Mouse (Mus musculus): ENCODE results near the gene P3h3.

The P3h3 gene

DNA sequence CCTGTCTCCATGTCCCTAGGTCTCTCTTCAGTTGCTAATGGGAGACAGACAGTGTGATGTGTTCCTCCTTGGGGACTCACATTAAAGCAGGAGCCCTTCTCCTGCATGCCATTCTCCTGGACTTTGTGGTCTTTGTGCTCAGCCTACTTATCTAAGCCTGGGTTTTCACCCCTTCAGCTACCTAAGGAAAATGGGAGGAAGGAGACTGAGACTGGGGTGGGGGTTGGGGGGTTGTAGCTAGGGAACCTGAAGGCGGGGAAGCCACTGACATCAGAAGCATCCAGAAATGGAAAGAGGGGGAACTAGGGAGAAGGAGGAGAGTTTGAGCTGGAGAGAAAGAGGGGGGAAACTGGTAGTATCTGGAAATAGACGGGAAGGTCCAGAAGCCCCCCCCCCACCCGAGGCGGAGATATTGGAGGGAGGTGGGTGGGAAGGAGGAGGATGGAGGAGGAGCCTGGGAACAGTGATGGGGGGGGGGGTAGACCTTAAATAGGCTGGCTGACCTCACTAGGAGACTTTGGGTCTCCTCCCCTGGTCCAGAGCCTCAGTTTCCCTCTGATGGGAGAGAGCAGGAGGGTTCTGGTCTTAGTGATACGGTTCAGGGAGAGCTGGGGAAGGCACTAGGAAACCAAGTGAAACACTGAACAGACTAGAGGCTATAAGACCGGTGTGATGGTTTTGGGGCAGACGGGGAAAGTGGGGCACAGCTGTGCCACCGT lies 5.0 kb upstream of the P3h3 start:
- no peak for TF ChIP-seq CTCF (conservative IDR thresholded peaks at IDR 0.05; ENCODE audit: low read length)
- Histone ChIP-seq H3K9me3 (ENCODE audit: low read length) (no peaks in the 10 kb centered on the region), H3K36me3 (ENCODE audit: insufficient read depth, low read length) (no peaks in the 10 kb centered on the region)

DNA sequence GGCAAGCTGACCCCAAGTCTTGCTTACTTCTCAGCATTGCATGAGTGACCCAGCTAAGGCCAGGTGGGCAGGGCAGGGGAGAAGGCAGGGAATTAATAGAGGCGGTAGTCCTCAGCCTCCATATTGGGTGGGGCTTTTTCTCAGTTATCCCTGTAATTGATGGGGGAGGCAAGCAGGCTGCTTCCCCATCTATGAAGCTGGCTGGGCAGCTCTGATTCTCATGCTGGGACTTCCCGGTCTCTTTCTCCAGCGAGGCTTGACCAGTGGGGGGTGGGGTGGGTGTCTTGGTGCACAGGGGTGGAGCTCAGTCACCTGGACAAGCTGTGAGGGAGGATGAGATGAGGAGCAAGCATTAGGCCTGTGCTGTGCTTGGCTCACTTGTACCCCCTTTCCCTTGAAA lies 4.2 kb upstream of the P3h3 start:
- Histone ChIP-seq H3K4me3 (replicated peaks; ENCODE audit: low read length) (0 out of 2 replicates have a peak overlapping the region, but pooled peaks have one; percentile 26), H3K9me3 (ENCODE audit: low read length) (no peaks in the 10 kb centered on the region), H3K36me3 (ENCODE audit: insufficient read depth, low read length) (no peaks in the 10 kb centered on the region), H3K27me3 (ENCODE audit: insufficient read depth, low read length) (peaks cover 75% of the 10 kb centered on the region), H3K4me1 (replicated peaks; ENCODE audit: low read depth, low read length) (peaks cover 74% of the 10 kb centered on the region)
- TF ChIP-seq CTCF (conservative IDR thresholded peaks at IDR 0.05; ENCODE audit: low read length) (no peak), NANOG (IDR thresholded peaks at IDR 0.05; ENCODE audit: borderline replicate concordance, low read length) (no peak), POU5F1 (IDR thresholded peaks at IDR 0.05; ENCODE audit: borderline replicate concordance, low read length) (no peak)

More for the DNA sequence above, 5.0 kb upstream of the P3h3 start:
- Histone ChIP-seq H3K4me3 (replicated peaks; ENCODE audit: low read length) (peak overlapping the region; percentile 81), H3K27me3 (ENCODE audit: insufficient read depth, low read length) (peaks cover 83% of the 10 kb centered on the region), H3K4me1 (replicated peaks; ENCODE audit: low read depth, low read length) (peaks cover 73% of the 10 kb centered on the region)

DNA sequence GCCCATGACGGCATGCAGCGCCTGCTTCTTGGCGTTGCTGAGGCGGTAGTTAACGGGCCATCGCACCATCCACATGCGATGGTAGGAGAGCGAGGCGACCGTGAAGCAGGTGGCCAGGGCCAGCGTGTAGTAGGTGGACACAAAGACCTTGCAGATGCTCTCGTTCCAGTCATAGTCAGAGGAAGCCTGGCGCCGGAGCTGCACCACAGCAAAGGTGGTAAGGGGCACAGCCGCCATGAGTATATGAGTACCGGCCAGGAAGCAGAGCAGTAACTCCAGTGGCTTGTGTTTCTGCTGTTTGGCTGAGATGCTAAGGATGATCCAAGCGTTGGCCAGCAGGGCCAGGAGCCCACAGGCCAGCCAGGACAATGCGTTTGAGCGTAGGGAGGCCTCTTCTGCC lies 3.7 kb upstream of the P3h3 start:
- Histone ChIP-seq H3K36me3 (ENCODE audit: insufficient read depth, low read length) (no peaks in the 10 kb centered on the region), H3K4me1 (replicated peaks; ENCODE audit: low read depth, low read length) (peaks cover 79% of the 10 kb centered on the region), H3K27me3 (ENCODE audit: insufficient read depth, low read length) (peaks cover 71% of the 10 kb centered on the region), H3K9me3 (ENCODE audit: low read length) (no peaks in the 10 kb centered on the region), H3K4me3 (replicated peaks; ENCODE audit: low read length) (peak overlapping the region; percentile 26; the same call in 1 of the 2 replicates)
- TF ChIP-seq POU5F1 (IDR thresholded peaks at IDR 0.05; ENCODE audit: borderline replicate concordance, low read length) (no peak), CTCF (conservative IDR thresholded peaks at IDR 0.05; ENCODE audit: low read length) (no peak), NANOG (IDR thresholded peaks at IDR 0.05; ENCODE audit: borderline replicate concordance, low read length) (no peak)

DNA sequence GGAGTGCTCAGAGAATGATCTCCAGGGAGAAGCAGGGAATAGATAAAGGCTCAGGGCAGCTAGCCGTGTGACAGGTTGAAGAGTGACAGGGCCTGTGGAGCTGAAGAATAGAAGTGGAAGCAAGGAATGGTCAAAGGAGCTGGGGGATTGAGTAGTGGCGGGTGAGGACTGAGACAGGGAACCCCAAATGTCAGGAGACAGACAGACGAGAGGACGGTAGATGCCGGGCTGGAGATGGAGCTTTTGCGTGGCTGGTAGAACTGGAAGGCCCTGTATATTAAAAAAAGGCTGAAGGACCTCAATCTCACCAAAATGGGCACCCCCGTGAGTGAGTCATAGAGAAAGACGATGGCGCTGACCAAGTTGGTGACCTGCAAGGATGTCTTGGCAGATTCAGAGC lies 3.0 kb upstream of the P3h3 start:
- Histone ChIP-seq H3K4me3 (replicated peaks; ENCODE audit: low read length) (no peak overlapping the region), H3K9me3 (ENCODE audit: low read length) (no peaks in the 10 kb centered on the region), H3K4me1 (replicated peaks; ENCODE audit: low read depth, low read length) (peaks cover 82% of the 10 kb centered on the region), H3K27me3 (ENCODE audit: insufficient read depth, low read length) (peaks cover 70% of the 10 kb centered on the region), H3K36me3 (ENCODE audit: insufficient read depth, low read length) (no peaks in the 10 kb centered on the region)
- TF ChIP-seq CTCF (conservative IDR thresholded peaks at IDR 0.05; ENCODE audit: low read length) (no peak), NANOG (IDR thresholded peaks at IDR 0.05; ENCODE audit: borderline replicate concordance, low read length) (no peak), POU5F1 (IDR thresholded peaks at IDR 0.05; ENCODE audit: borderline replicate concordance, low read length) (no peak)

DNA sequence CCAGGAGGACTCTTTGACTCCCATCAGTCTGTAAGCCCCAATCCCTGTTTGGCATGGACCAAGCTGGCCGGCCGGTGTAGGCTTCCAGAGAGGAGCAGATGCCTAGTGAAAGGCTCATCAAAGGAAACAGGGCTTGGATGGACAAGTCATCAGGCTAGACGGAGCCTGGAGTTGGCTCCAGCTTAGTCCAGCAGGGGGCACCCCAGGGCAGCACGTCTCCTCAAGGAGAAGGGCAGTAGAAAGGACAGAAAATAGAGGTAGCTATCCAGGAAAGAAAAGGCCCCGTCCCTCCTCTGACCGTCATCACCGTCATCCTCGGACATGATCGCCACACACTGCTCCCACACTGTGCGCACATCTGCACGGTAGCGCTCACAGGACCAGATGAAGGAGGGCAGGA lies 2.2 kb upstream of the P3h3 start:
- Histone ChIP-seq H3K9me3 (ENCODE audit: low read length) (no peaks in the 10 kb centered on the region), H3K4me1 (replicated peaks; ENCODE audit: low read depth, low read length) (peaks cover 87% of the 10 kb centered on the region), H3K36me3 (ENCODE audit: insufficient read depth, low read length) (no peaks in the 10 kb centered on the region), H3K27me3 (ENCODE audit: insufficient read depth, low read length) (peaks cover 67% of the 10 kb centered on the region), H3K4me3 (replicated peaks; ENCODE audit: low read length) (peak overlapping the region; percentile 48; the same call in 1 of the 2 replicates)
- TF ChIP-seq CTCF (conservative IDR thresholded peaks at IDR 0.05; ENCODE audit: low read length) = peak; percentile 72
- TF ChIP-seq POU5F1 (IDR thresholded peaks at IDR 0.05; ENCODE audit: borderline replicate concordance, low read length) = no peak

DNA sequence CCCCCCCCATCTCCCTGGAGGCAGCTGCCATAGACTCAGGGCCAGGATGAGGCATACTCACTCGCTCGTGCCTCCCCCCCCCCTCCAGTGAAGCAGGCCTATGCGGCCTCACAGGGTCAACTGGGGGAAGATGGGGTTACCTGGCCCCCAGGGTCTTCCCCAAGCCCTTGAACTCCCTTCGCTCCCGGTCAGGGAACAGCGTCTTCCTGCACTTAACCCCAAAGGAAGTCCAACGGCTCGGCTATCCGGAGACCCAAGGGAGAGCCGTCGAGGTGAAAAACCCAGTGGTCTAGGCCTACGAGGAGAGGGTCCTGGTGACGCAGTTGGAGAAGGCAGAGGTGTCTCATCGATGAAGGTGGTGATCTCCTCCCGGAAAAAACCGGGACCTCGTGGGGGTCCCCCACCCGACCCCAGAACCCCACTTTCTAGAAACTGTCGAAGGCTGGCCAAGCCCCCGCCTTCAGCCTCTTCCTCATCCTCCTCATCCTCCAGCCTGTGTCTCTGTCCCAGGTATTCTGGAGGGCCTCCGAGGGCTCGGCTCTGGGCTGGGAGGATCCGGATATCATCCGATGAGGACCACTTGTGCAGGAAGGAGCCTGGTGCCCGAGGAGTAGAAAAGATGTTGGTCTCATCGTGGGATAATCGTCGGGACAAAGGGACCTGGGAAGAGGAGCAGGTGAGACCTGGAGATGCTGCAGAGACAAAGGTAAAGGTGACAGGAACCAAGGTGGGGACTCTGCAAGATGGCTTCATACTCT lies 1.2 kb upstream of the P3h3 start:
- TF ChIP-seq NANOG (IDR thresholded peaks at IDR 0.05; ENCODE audit: borderline replicate concordance, low read length) (no peak), POU5F1 (IDR thresholded peaks at IDR 0.05; ENCODE audit: borderline replicate concordance, low read length) (no peak), CTCF (conservative IDR thresholded peaks at IDR 0.05; ENCODE audit: low read length) (no peak)
- Histone ChIP-seq H3K36me3 (ENCODE audit: insufficient read depth, low read length) (no peaks in the 10 kb centered on the region), H3K9me3 (ENCODE audit: low read length) (no peaks in the 10 kb centered on the region)

DNA sequence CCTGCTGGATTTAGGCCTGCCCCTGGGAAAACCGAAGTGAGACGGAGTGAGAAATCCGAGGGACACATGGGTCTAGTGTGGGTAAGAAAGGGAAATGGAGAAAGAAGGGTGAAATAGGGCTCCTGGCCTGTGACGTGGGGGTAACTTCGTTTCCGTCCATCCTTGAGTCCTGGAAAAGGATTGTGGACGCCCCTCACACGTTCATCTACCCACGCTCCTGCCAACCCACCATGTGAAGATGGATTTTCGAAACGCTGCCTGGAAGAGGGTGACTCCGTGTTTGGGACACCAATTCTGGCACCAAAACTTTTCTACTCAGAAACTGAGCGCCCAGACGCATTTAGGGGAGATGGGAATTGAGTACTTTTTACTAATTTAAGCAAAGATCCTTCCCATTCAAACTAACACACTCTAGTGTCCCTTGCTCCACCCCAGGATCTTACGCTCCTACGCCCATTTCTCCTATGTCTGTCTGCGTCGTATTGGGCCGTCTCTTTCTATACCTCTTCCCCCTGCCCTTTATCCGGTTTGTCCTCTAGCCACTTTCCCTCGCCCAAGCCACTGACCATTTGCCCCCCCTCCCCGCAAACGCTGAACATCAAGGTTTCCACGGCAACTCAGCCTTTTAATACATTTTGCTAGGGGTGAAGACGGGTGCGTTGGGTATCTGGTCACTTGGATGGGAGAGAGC lies 433 bp upstream of the P3h3 start:
- Histone ChIP-seq H3K4me1 (replicated peaks; ENCODE audit: low read depth, low read length) (peaks cover 81% of the 10 kb centered on the region), H3K9me3 (ENCODE audit: low read length) (no peaks in the 10 kb centered on the region)
- no peak for TF ChIP-seq POU5F1 (IDR thresholded peaks at IDR 0.05; ENCODE audit: borderline replicate concordance, low read length)

More for the DNA sequence above, 1.2 kb upstream of the P3h3 start:
- Histone ChIP-seq H3K4me1 (replicated peaks; ENCODE audit: low read depth, low read length) (peaks cover 85% of the 10 kb centered on the region), H3K27me3 (ENCODE audit: insufficient read depth, low read length) (peaks cover 65% of the 10 kb centered on the region), H3K4me3 (replicated peaks; ENCODE audit: low read length) (0 out of 2 replicates have a peak overlapping the region, but pooled peaks have one; percentile 20)

DNA sequence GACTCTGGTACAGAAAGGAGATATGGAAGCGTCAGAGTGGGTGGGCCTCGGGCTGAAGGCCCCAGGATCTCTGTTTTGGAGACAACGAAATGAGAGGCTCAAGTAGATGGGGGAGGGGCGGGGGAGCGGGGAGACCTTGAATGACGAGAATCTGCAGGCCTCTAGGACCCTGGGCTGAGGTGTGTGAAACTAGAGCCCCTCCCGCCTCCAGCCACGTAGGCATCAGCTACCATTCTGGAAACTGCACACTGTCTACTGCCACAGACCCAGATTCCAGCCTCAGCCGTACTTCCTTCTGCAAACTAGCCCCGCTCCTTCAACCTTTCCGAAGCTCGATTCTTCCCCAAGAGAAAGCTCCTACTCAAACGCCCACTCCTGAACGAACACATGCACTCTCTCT lies 1.2 kb downstream of the P3h3 start:
- Histone ChIP-seq H3K36me3 (ENCODE audit: insufficient read depth, low read length) (no peaks in the 10 kb centered on the region), H3K27me3 (ENCODE audit: insufficient read depth, low read length) (peaks cover 52% of the 10 kb centered on the region), H3K4me1 (replicated peaks; ENCODE audit: low read depth, low read length) (peaks cover 72% of the 10 kb centered on the region), H3K9me3 (ENCODE audit: low read length) (no peaks in the 10 kb centered on the region), H3K4me3 (replicated peaks; ENCODE audit: low read length) (peak overlapping the region; percentile 82)
- TF ChIP-seq POU5F1 (IDR thresholded peaks at IDR 0.05; ENCODE audit: borderline replicate concordance, low read length) (no peak), NANOG (IDR thresholded peaks at IDR 0.05; ENCODE audit: borderline replicate concordance, low read length) (no peak), CTCF (conservative IDR thresholded peaks at IDR 0.05; ENCODE audit: low read length) (no peak)

More for the DNA sequence above, 433 bp upstream of the P3h3 start:
- Histone ChIP-seq H3K27me3 (ENCODE audit: insufficient read depth, low read length) (peaks cover 61% of the 10 kb centered on the region), H3K4me3 (replicated peaks; ENCODE audit: low read length) (peak overlapping the region; percentile 82), H3K36me3 (ENCODE audit: insufficient read depth, low read length) (no peaks in the 10 kb centered on the region)
